Mouse (Mus musculus) telencephalon, adult 2 months (tissue): ENCODE results near the gene Olfr1500.
"Not testable (repeated sequence)": the region's sequence is repeated elsewhere in the genome, so short reads cannot be mapped to it uniquely, and the experiment has no call there.

Experiments
- DNase-seq: peaks from one replicate; pipeline ENCODE4 v3.0.0-alpha.2; 2011; ENCODE audit warnings: low read depth, low spot score

Olfr1500 gene

GRCm38 (mm10) chr19:13830388-13830787 lies at the start of gene Olfr1500:
TSS of gene Olfr1500 (minus strand) at chr19:13830488.
- no peak for DNase-seq

GRCm38 (mm10) chr19:13861495-13861894 lies 31.2 kb upstream of the Olfr1500 start, which contains the start of gene Olfr1502:
TSS of gene Olfr1502 (plus strand) at chr19:13861795.
- DNase-seq = no peak

DNA sequence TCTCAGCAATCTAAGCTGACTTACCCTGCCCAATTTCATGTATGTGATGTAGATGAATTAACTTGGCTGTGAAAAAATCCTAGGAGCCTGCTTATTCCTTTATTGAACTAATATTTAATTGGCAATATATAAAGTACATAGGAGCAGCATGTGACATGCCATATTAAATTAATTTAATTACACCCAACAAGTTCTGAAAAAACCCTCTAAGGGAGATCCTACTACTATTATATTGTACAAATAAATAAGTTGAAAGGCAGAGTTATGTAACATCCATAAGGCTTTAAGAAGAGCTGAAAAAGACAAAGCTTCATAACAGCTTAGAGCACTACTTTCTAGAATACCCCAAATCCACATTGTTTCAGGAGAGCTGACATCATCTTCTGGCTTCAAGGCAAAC lies 20.3 kb upstream of the Olfr1500 start, which contains the start of gene Olfr1501:
TSS of gene Olfr1501 (minus strand) at position 101 of the 400 bp plus-strand sequence.
- DNase-seq = not testable (repeated sequence)

- DNase-seq = no peak
Measured at GRCm38 (mm10) chr19:13828447-13828846, 1.8 kb downstream of the Olfr1500 start.

DNA sequence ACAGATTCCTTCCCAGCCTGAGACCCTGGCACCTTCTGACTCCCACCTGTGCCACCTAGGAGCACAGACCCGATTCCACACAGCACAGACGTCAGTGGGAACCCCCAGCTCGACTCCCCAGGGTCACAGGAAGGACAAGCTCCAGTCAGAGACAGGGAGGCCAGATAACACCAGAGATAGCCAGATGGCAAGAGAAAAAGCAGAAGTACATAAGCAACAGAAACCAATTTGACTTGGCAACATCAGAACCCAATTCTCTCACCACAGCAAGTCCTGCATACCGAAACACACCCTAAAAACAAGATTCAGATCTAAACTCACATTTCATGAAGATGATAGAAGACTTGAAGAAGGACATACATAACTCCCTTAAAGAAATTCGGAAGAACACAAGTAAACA lies 9.4 kb downstream of the Olfr1500 start:
- no peak for DNase-seq

DNA sequence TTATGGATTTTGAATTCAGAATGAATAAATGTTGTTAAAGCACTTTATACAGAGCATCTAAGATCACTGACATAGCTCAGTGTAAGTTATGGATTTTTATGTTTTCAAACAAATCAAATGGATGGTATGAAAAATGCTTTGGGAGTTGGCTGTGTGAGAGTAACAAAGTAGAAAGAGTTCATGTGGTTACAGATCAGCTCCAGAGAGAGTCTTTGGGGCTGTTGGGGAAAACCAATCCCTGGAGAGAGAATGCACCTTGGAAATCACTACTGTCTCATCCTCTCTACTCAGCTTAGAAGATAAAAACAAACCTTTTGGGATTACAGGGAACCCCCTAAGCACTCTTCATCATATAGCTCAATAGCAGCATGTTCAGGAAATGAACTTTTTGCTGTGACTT lies 10.9 kb downstream of the Olfr1500 start, which contains the start of gene Olfr1499:
TSS of gene Olfr1499 (minus strand) at position 101 of the 400 bp plus-strand sequence.
- DNase-seq = no peak

DNA sequence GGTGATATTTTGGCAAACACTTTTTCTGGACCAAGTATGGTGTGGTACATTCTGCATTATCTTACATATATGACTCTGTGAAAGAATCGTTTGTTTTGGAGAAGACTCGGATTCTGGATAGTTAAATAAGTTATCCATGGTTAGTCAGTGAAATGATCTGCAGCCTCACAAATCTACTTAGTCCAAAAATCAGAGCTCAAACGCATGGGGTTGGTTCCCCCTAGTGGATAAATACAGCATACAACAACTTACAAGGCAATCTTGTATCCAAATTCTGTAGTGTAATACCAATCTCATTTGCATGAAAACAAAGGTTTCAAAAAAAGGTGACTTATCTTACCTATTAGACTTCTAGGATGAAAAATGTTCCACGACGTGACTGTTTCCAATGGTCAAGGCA lies 11.5 kb downstream of the Olfr1500 start:
- DNase-seq = peak; percentile 22

DNA sequence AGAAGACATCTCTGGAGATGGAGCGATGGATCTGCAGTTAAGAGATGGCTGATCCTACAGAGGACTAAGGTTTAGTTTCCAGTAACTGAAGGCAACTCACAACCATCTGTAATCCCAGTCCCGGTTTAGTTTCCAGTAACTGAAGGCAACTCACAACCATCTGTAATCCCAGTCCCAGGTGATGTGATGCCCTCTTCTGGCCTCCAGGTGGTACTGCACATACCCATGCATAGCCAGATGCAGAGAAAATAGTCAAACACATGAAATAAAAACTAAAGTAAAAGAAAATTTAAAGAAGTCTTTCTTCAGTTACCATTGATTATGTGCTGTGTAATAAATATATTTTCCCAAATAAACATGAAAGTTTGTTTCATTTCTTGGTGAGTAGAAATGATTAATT lies 17.5 kb downstream of the Olfr1500 start:
- DNase-seq = no peak

DNA sequence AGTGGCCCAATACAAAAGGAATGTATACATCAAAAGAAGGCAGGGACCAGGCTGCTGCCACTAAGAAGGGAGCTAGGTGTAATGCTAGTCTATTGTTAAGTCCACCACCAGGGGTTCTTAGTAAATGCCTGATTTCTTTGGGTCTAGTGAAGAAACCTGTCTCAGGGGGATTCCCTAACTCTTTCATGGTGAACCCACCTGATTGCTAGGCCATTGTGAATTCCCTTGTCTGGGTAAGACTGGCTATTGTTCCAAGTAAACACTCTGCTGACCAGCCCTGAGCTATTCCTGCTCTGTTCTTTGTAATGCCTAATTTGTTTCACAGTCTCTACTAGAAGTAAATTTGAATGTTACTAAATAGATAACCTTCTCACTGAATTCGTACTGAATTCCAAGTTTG lies 24.8 kb downstream of the Olfr1500 start:
- DNase-seq = not testable (repeated sequence)

- DNase-seq = no peak
Measured at GRCm38 (mm10) chr19:13798102-13798501, 32.2 kb downstream of the Olfr1500 start, which contains the start of gene Olfr1497. TSS of gene Olfr1497 (minus strand) at chr19:13798202.

DNA sequence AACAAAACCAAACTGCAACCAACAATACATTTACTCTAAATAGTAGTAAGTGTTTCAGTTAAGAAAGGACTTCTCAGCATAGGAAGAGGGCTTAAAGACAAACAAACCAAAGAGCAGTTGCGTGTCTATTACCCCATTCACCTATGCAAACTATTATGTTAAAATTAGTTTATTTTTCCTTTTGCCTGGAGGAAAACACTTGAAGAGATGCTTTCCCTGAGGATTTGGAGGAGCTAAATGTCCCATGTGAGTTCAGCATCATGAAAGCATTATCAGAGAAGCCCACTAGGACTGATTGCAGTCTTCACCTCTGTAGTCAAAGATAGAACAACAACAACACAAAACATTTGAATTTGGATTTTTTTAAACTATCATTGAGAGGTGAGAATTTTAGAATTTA lies 52.7 kb downstream of the Olfr1500 start, which contains the start of gene Olfr1496:
TSS of gene Olfr1496 (plus strand) at position 301 of the 400 bp plus-strand sequence.
- DNase-seq = no peak
